Mouse (Mus musculus) lung, embryonic 16.5 days (tissue): ENCODE results near the gene Skida1. TPM values are rescaled to one million over a fixed set of nuclear protein-coding genes. Genes with fewer than 3 reads are reported as not detected.

ENCODE experiments used
- ATAC-seq: fragments of 200-750 bp; cut with Nextera tagmentation; 2 replicates; pipeline ENCODE4 v1.8.0; 2017; ENCODE audit warnings: low read depth, mild to moderate bottlenecking, moderate library complexity
- H3K27ac ChIP-seq: fragments of 300-500 bp; sonication (generic); 2 replicates; pipeline ENCODE4 v1.5.1; 2014; ENCODE audit warnings: mild to moderate bottlenecking, control low read depth, low read length
- H3K27me3 ChIP-seq: fragments of 300-500 bp; sonication (generic); 2 replicates; pipeline ENCODE4 v1.6.1; 2014; ENCODE audit warnings: low read depth, low read length, mixed read lengths; ENCODE audit not compliant: control insufficient read depth, insufficient read depth
- H3K36me3 ChIP-seq: fragments of 300-500 bp; sonication (generic); 2 replicates; pipeline ENCODE4 v1.6.1; 2014; ENCODE audit warnings: low read length; ENCODE audit not compliant: control insufficient read depth, insufficient read depth
- H3K4me1 ChIP-seq: fragments of 300-500 bp; sonication (generic); replicated peaks from 2 replicates; pipeline ENCODE4 v1.6.1; 2014; ENCODE audit warnings: low read length, mixed read lengths; ENCODE audit not compliant: control insufficient read depth, insufficient read depth
- H3K4me2 ChIP-seq: fragments of 300-500 bp; sonication (generic); 2 replicates; pipeline ENCODE4 v1.6.1; 2014; ENCODE audit warnings: low read depth, low read length, control low read depth
- H3K4me3 ChIP-seq: fragments of 300-500 bp; sonication (generic); 2 replicates; pipeline ENCODE4 v1.5.1; 2014; ENCODE audit warnings: mild to moderate bottlenecking, low read length, control low read depth
- H3K9ac ChIP-seq: fragments of 300-500 bp; sonication (generic); 2 replicates; pipeline ENCODE4 v1.6.1; 2014; ENCODE audit warnings: low read length, control low read depth
- H3K9me3 ChIP-seq: fragments of 300-500 bp; sonication (generic); 2 replicates; pipeline ENCODE4 v1.6.1; 2016; ENCODE audit warnings: low read length; ENCODE audit not compliant: control insufficient read depth
- WGBS: fragments of 180-500 bp; shearing (Covaris S2); extraction: QIAGEN DNeasy Blood & Tissue Kit; methylation state at CpG from one replicate; pipeline ENCODE4 v1.1.7; 2014; 5-methylcytosine and 5-hydroxymethylcytosine counted together
- polyA plus RNA-seq: library from polyadenylated mRNA; unstranded; fragments of >200 nt; fragmentation: Nextera tagmentation; extraction: Ambion mirVana; gene quantifications from 2 replicates; pipeline ENCODE4 v1.2.1, GENCODE M21; 2015

The Skida1 gene
- polyA plus RNA-seq, 1 experiment from 2014 or later, result 5.1 TPM

GRCm38 (mm10) chr2:18026116-18026947 lies 22.5 kb downstream of the Skida1 start:
- Histone ChIP-seq H3K9ac (peak overlapping the region; percentile 67), H3K9me3 (no peaks in the 10 kb centered on the region), H3K4me3 (peak overlapping the region; percentile 65), H3K27ac (peak overlapping the region; percentile 52), H3K4me2 (peak overlapping the region; percentile 98), H3K36me3 (no peaks in the 10 kb centered on the region), H3K4me1 (peaks cover 17% of the 10 kb centered on the region; the same call in 1 of the 2 replicates), H3K27me3 (no peaks in the 10 kb centered on the region)
- WGBS, result under 1% methylated on average over 44 of the region's 44 CpGs
- ATAC-seq, result no peak

- Histone ChIP-seq H3K4me2 (peak overlapping the region; percentile 98), H3K36me3 (no peaks in the 10 kb centered on the region), H3K9ac (peak overlapping the region; percentile 67), H3K4me1 (peaks cover 12% of the 10 kb centered on the region; the same call in 1 of the 2 replicates), H3K4me3 (peak overlapping the region; percentile 65), H3K27me3 (no peaks in the 10 kb centered on the region), H3K27ac (no peak overlapping the region), H3K9me3 (no peaks in the 10 kb centered on the region)
- WGBS, result 4% methylated on average over 14 of the region's 14 CpGs
- ATAC-seq, result no peak
Measured at GRCm38 (mm10) chr2:18025781-18026115, 23.1 kb downstream of the Skida1 start.

- WGBS, result 58% methylated on average over 5 of the region's 5 CpGs
- Histone ChIP-seq H3K4me1 (peaks cover 9% of the 10 kb centered on the region; the same call in 1 of the 2 replicates), H3K27ac (no peak overlapping the region), H3K27me3 (no peaks in the 10 kb centered on the region), H3K9ac (no peak overlapping the region), H3K4me2 (no peak overlapping the region), H3K36me3 (no peaks in the 10 kb centered on the region), H3K9me3 (no peaks in the 10 kb centered on the region), H3K4me3 (no peak overlapping the region)
- no peak for ATAC-seq
Measured at GRCm38 (mm10) chr2:18025116-18025515, 23.7 kb downstream of the Skida1 start.

GRCm38 (mm10) chr2:18022886-18023285 lies 26.0 kb downstream of the Skida1 start:
- Histone ChIP-seq H3K4me2 (no peak overlapping the region), H3K4me1 (peaks cover 9% of the 10 kb centered on the region; the same call in 1 of the 2 replicates), H3K9ac (0 out of 2 replicates have a peak overlapping the region, but pooled peaks have one; percentile 24), H3K27me3 (no peaks in the 10 kb centered on the region), H3K27ac (no peak overlapping the region), H3K4me3 (no peak overlapping the region), H3K9me3 (no peaks in the 10 kb centered on the region), H3K36me3 (no peaks in the 10 kb centered on the region)
- WGBS, result 50% methylated on average over 1 of the region's 1 CpGs
- ATAC-seq, result no peak

- H3K4me2 ChIP-seq, result no peak overlapping the region
Measured at GRCm38 (mm10) chr2:18019122-18019521, 29.7 kb downstream of the Skida1 start.

GRCm38 (mm10) chr2:18017321-18017720 lies 31.5 kb downstream of the Skida1 start:
- Histone ChIP-seq H3K9me3 (no peaks in the 10 kb centered on the region), H3K9ac (no peak overlapping the region), H3K4me2 (no peak overlapping the region), H3K36me3 (no peaks in the 10 kb centered on the region), H3K27ac (no peak overlapping the region), H3K4me3 (no peak overlapping the region), H3K4me1 (no peaks in the 10 kb centered on the region), H3K27me3 (no peaks in the 10 kb centered on the region)
- no peak for ATAC-seq
- 92% methylated on average over 6 of the region's 6 CpGs for WGBS

More at GRCm38 (mm10) chr2:18019122-18019521, 29.7 kb downstream of the Skida1 start:
- 63% methylated on average over 1 of the region's 1 CpGs for WGBS
- H3K27ac ChIP-seq, result no peak overlapping the region
- H3K27me3 ChIP-seq, result no peaks in the 10 kb centered on the region
- no peaks in the 10 kb centered on the region for H3K36me3 ChIP-seq
- H3K4me1 ChIP-seq, result no peaks in the 10 kb centered on the region
- H3K4me3 ChIP-seq, result no peak overlapping the region
- H3K9me3 ChIP-seq, result no peaks in the 10 kb centered on the region
- ATAC-seq, result no peak
- H3K9ac ChIP-seq, result no peak overlapping the region

GRCm38 (mm10) chr2:18016639-18017038 lies 32.2 kb downstream of the Skida1 start:
- 90% methylated on average over 1 of the region's 1 CpGs for WGBS
- Histone ChIP-seq H3K27ac (no peak overlapping the region), H3K4me3 (no peak overlapping the region), H3K36me3 (no peaks in the 10 kb centered on the region), H3K9ac (no peak overlapping the region), H3K4me1 (no peaks in the 10 kb centered on the region), H3K27me3 (no peaks in the 10 kb centered on the region), H3K4me2 (no peak overlapping the region), H3K9me3 (no peaks in the 10 kb centered on the region)
- ATAC-seq, result no peak

GRCm38 (mm10) chr2:18015581-18015980 lies 33.3 kb downstream of the Skida1 start:
- Histone ChIP-seq H3K4me2 (no peak overlapping the region), H3K9ac (no peak overlapping the region), H3K9me3 (no peaks in the 10 kb centered on the region), H3K4me3 (no peak overlapping the region), H3K4me1 (no peaks in the 10 kb centered on the region), H3K36me3 (no peaks in the 10 kb centered on the region), H3K27ac (no peak overlapping the region), H3K27me3 (no peaks in the 10 kb centered on the region)
- 61% methylated on average over 3 of the region's 3 CpGs for WGBS
- no peak for ATAC-seq

GRCm38 (mm10) chr2:18012866-18013265 lies 36.0 kb downstream of the Skida1 start:
- Histone ChIP-seq H3K4me2 (no peak overlapping the region), H3K36me3 (no peaks in the 10 kb centered on the region), H3K27ac (no peak overlapping the region), H3K4me3 (no peak overlapping the region), H3K27me3 (no peaks in the 10 kb centered on the region), H3K9me3 (no peaks in the 10 kb centered on the region), H3K4me1 (no peaks in the 10 kb centered on the region), H3K9ac (no peak overlapping the region)
- ATAC-seq, result no peak
- WGBS, result 84% methylated on average over 3 of the region's 3 CpGs
